Mouse (Mus musculus) midbrain, embryonic 10.5 days (tissue): ENCODE results near the gene Skap1. TPM values are rescaled to one million over a fixed set of nuclear protein-coding genes. Genes with fewer than 3 reads are reported as not detected.

Source experiments
- DNase-seq: peaks from one replicate; pipeline ENCODE4 v3.0.0-alpha.2; 2017; ENCODE audit warnings: low spot score
- H3K27ac ChIP-seq: fragments of 300-500 bp; sonication (generic); replicated peaks from 2 replicates; pipeline ENCODE4 v1.5.1; 2016; ENCODE audit warnings: mild to moderate bottlenecking
- H3K27me3 ChIP-seq: fragments of 300-500 bp; sonication (generic); 2 replicates; pipeline ENCODE4 v1.6.1; 2016; ENCODE audit warnings: low read depth, mild to moderate bottlenecking; ENCODE audit not compliant: poor library complexity, severe bottlenecking
- H3K36me3 ChIP-seq: fragments of 300-500 bp; sonication (generic); 2 replicates; pipeline ENCODE4 v1.6.1; 2016; ENCODE audit warnings: mild to moderate bottlenecking, moderate library complexity
- H3K4me1 ChIP-seq: fragments of 300-500 bp; sonication (generic); 2 replicates; pipeline ENCODE4 v1.6.1; 2016
- H3K4me3 ChIP-seq: fragments of 300-500 bp; sonication (generic); 2 replicates; pipeline ENCODE4 v1.5.1; 2016; ENCODE audit warnings: mild to moderate bottlenecking, moderate library complexity
- H3K9me3 ChIP-seq: fragments of 300-500 bp; sonication (generic); replicated peaks from 2 replicates; pipeline ENCODE4 v1.6.1; 2016; ENCODE audit warnings: mild to moderate bottlenecking
- WGBS: fragments of 180-500 bp; shearing (Covaris S2); methylation state at CpG from one replicate; pipeline ENCODE4 v1.1.7; 2016; 5-methylcytosine and 5-hydroxymethylcytosine counted together
- polyA plus RNA-seq: library from polyadenylated mRNA; unstranded; fragments of >200 nt; fragmentation: Nextera tagmentation; extraction: Ambion mirVana; gene quantifications from 2 replicates; pipeline ENCODE4 v1.2.1, GENCODE M21; 2016

Gene Skap1
- polyA plus RNA-seq, 1 experiment from 2014 or later = 1.8 TPM

- no peaks in the 10 kb centered on the region for H3K36me3 ChIP-seq
- DNase-seq = no peak
- H3K9me3 ChIP-seq = peaks cover 3% of the 10 kb centered on the region; the same call in 1 of the 2 replicates
- H3K4me3 ChIP-seq = no peak overlapping the region
- H3K27ac ChIP-seq = no peak overlapping the region
- peaks cover 25% of the 10 kb centered on the region for H3K4me1 ChIP-seq
- H3K27me3 ChIP-seq = no peaks in the 10 kb centered on the region
- WGBS = 30% methylated on average over 3 of the region's 3 CpGs
These were observed 295.6 kb downstream of the Skap1 start for GRCm38 (mm10) chr11:96760042-96760441.

- DNase-seq = no peak
- peaks cover 42% of the 10 kb centered on the region for H3K4me1 ChIP-seq
- 80% methylated on average over 7 of the region's 7 CpGs for WGBS
- no peak overlapping the region for H3K4me3 ChIP-seq
- H3K9me3 ChIP-seq = no peaks in the 10 kb centered on the region
- H3K27me3 ChIP-seq = no peaks in the 10 kb centered on the region
- H3K36me3 ChIP-seq = peaks cover 3% of the 10 kb centered on the region; the same call in 1 of the 2 replicates
- no peak overlapping the region for H3K27ac ChIP-seq
These were observed 297.6 kb downstream of the Skap1 start for GRCm38 (mm10) chr11:96761984-96762383.

- 0 out of 2 replicates have a peak overlapping the region, but pooled peaks have one; percentile 6 for H3K27ac ChIP-seq
- H3K36me3 ChIP-seq = peaks cover 9% of the 10 kb centered on the region
- no peak overlapping the region for H3K4me3 ChIP-seq
- WGBS = 86% methylated on average over 15 of the region's 15 CpGs
- no peak for DNase-seq
- H3K9me3 ChIP-seq = no peaks in the 10 kb centered on the region
- H3K4me1 ChIP-seq = peaks cover 48% of the 10 kb centered on the region
- H3K27me3 ChIP-seq = no peaks in the 10 kb centered on the region
These were observed 298.5 kb downstream of the Skap1 start for GRCm38 (mm10) chr11:96762742-96763470.

GRCm38 (mm10) chr11:96764511-96765350, 300.3 kb downstream of the Skap1 start:
- WGBS = 34% methylated on average over 13 of the region's 13 CpGs
- H3K36me3 ChIP-seq = peaks cover 27% of the 10 kb centered on the region
- peaks cover 60% of the 10 kb centered on the region for H3K4me1 ChIP-seq
- H3K27ac ChIP-seq = peak overlapping the region; percentile 80
- DNase-seq = no peak
- H3K4me3 ChIP-seq = peak overlapping the region; percentile 25; the same call in 1 of the 2 replicates
- H3K9me3 ChIP-seq = no peaks in the 10 kb centered on the region
- no peaks in the 10 kb centered on the region for H3K27me3 ChIP-seq

GRCm38 (mm10) chr11:96765645-96766044, 301.3 kb downstream of the Skap1 start:
- DNase-seq = no peak
- 80% methylated on average over 7 of the region's 7 CpGs for WGBS
- H3K27me3 ChIP-seq = no peaks in the 10 kb centered on the region
- H3K36me3 ChIP-seq = peaks cover 36% of the 10 kb centered on the region
- H3K4me1 ChIP-seq = peaks cover 60% of the 10 kb centered on the region
- H3K4me3 ChIP-seq = no peak overlapping the region
- H3K9me3 ChIP-seq = no peaks in the 10 kb centered on the region
- peak overlapping the region; percentile 86 for H3K27ac ChIP-seq

- WGBS = 81% methylated on average over 12 of the region's 12 CpGs
- Histone ChIP-seq H3K4me3 (no peak overlapping the region), H3K9me3 (no peaks in the 10 kb centered on the region), H3K27ac (peak overlapping the region; percentile 86), H3K36me3 (peaks cover 45% of the 10 kb centered on the region), H3K4me1 (peaks cover 60% of the 10 kb centered on the region), H3K27me3 (no peaks in the 10 kb centered on the region)
- no peak for DNase-seq
These were observed 302.2 kb downstream of the Skap1 start for GRCm38 (mm10) chr11:96766555-96766954.

- peak; percentile 68 for DNase-seq
- Histone ChIP-seq H3K4me1 (peaks cover 60% of the 10 kb centered on the region), H3K9me3 (no peaks in the 10 kb centered on the region), H3K4me3 (peak overlapping the region; percentile 16; the same call in 1 of the 2 replicates), H3K27me3 (no peaks in the 10 kb centered on the region), H3K27ac (peak overlapping the region; percentile 86), H3K36me3 (peaks cover 51% of the 10 kb centered on the region)
- WGBS = 27% methylated on average over 7 of the region's 7 CpGs
These were observed 302.7 kb downstream of the Skap1 start for GRCm38 (mm10) chr11:96767096-96767495.

GRCm38 (mm10) chr11:96768240-96768639, 303.8 kb downstream of the Skap1 start:
- Histone ChIP-seq H3K27ac (peak overlapping the region; percentile 86), H3K9me3 (no peaks in the 10 kb centered on the region), H3K4me3 (no peak overlapping the region), H3K36me3 (peaks cover 62% of the 10 kb centered on the region), H3K27me3 (no peaks in the 10 kb centered on the region), H3K4me1 (peaks cover 55% of the 10 kb centered on the region)
- WGBS = 73% methylated on average over 9 of the region's 9 CpGs
- DNase-seq = no peak

- DNase-seq = no peak
- no peaks in the 10 kb centered on the region for H3K27me3 ChIP-seq
- H3K9me3 ChIP-seq = no peaks in the 10 kb centered on the region
- H3K4me3 ChIP-seq = no peak overlapping the region
- no peak overlapping the region for H3K27ac ChIP-seq
- peaks cover 67% of the 10 kb centered on the region for H3K36me3 ChIP-seq
- 96% methylated on average over 9 of the region's 9 CpGs for WGBS
- H3K4me1 ChIP-seq = peaks cover 41% of the 10 kb centered on the region
These were observed 307.0 kb downstream of the Skap1 start for GRCm38 (mm10) chr11:96771274-96771975.

- DNase-seq = no peak
- H3K36me3 ChIP-seq = peaks cover 67% of the 10 kb centered on the region
- 92% methylated on average over 9 of the region's 9 CpGs for WGBS
- no peak overlapping the region for H3K4me3 ChIP-seq
- no peak overlapping the region for H3K27ac ChIP-seq
- H3K27me3 ChIP-seq = no peaks in the 10 kb centered on the region
- H3K4me1 ChIP-seq = peaks cover 41% of the 10 kb centered on the region
- no peaks in the 10 kb centered on the region for H3K9me3 ChIP-seq
These were observed 308.0 kb downstream of the Skap1 start for GRCm38 (mm10) chr11:96772413-96772812.

GRCm38 (mm10) chr11:96774536-96774935, 310.1 kb downstream of the Skap1 start:
- Histone ChIP-seq H3K27me3 (no peaks in the 10 kb centered on the region), H3K4me3 (no peak overlapping the region), H3K27ac (no peak overlapping the region), H3K36me3 (peaks cover 46% of the 10 kb centered on the region), H3K4me1 (peaks cover 25% of the 10 kb centered on the region), H3K9me3 (no peaks in the 10 kb centered on the region)
- no peak for DNase-seq
- 82% methylated on average over 3 of the region's 3 CpGs for WGBS

GRCm38 (mm10) chr11:96775063-96775462, 310.7 kb downstream of the Skap1 start:
- Histone ChIP-seq H3K27ac (no peak overlapping the region), H3K4me3 (no peak overlapping the region)

More at GRCm38 (mm10) chr11:96775063-96775462, 310.7 kb downstream of the Skap1 start:
- no peak for DNase-seq
- H3K27me3 ChIP-seq = no peaks in the 10 kb centered on the region
- 88% methylated on average over 8 of the region's 8 CpGs for WGBS
- H3K36me3 ChIP-seq = peaks cover 40% of the 10 kb centered on the region
- peaks cover 25% of the 10 kb centered on the region for H3K4me1 ChIP-seq
- H3K9me3 ChIP-seq = no peaks in the 10 kb centered on the region
